Mouse (Mus musculus) left cerebral cortex, adult 2 months (tissue): ENCODE data around the gene Zfp385c. TPM values are rescaled to one million over a fixed set of nuclear protein-coding genes. Genes with fewer than 3 reads are reported as not detected.
A peak's percentile ranks its signal among the peaks of the same experiment; 100 is the strongest.
"Not testable (repeated sequence)": the region's sequence is repeated elsewhere in the genome, so short reads cannot be mapped to it uniquely, and the experiment has no call there.

ENCODE experiments used
- DNase-seq, 2 experiments: peaks; one replicate each; pipeline ENCODE4 v3.0.0; 2021 to 2022; ENCODE audit warnings: low spot score in 2 of 2, mixed read lengths in 1 of 2; ENCODE audit errors: extremely low spot score in 1 of 2
- H3K27ac ChIP-seq: fragments of 200-600 bp; 2 replicates; pipeline ENCODE4 v1.8.1; 2022
- H3K4me3 ChIP-seq: fragments of 200-600 bp; 2 replicates; pipeline ENCODE4 v1.8.1; 2022
- CTCF ChIP-seq: fragments of 200-600 bp; IDR thresholded peaks from 2 replicates; pipeline ENCODE4 v1.8.1; 2022; ENCODE audit warnings: antibody characterized with exemption, mild to moderate bottlenecking, moderate library complexity
- intact Hi-C: fragments of 180-260 bp; cut with DNase I; formaldehyde crosslinking; loops from one replicate; pipeline ENCODE4 v1.15.1; 2025
- total RNA-seq, 2 experiments: library from RNA; stranded (reverse); gene quantifications; 2 replicates each; pipeline ENCODE4 v1.2.3; 2021

Zfp385c gene
- total RNA-seq, 2 experiments from 2014 or later, result 0.16 to 0.26 TPM

- intact Hi-C loops, result no loop called here
- Histone ChIP-seq H3K4me3 (no peak overlapping the region), H3K27ac (no peak overlapping the region)
- no peak for DNase-seq
- TF ChIP-seq CTCF, result no peak
Observed at GRCm38 (mm10) chr11:100681826-100682225, 10.4 kb downstream of the Zfp385c start.

- no peak overlapping the region for H3K4me3 ChIP-seq
- no peak overlapping the region for H3K27ac ChIP-seq
- TF ChIP-seq CTCF, result no peak
- no peak for DNase-seq
- intact Hi-C loops, result no loop called here
Observed at GRCm38 (mm10) chr11:100677810-100678209, 14.4 kb downstream of the Zfp385c start.

- H3K27ac ChIP-seq, result no peak overlapping the region
- TF ChIP-seq CTCF, result no peak
- intact Hi-C loops, result no loop called here
- peak in 1 of 2 experiments; percentile 22 for DNase-seq
- no peak overlapping the region for H3K4me3 ChIP-seq
Observed at GRCm38 (mm10) chr11:100673169-100673568, 19.1 kb downstream of the Zfp385c start.

GRCm38 (mm10) chr11:100671956-100672355 lies 20.3 kb downstream of the Zfp385c start:
- DNase-seq, result no peak
- intact Hi-C loops, result no loop called here
- Histone ChIP-seq H3K27ac (no peak overlapping the region), H3K4me3 (no peak overlapping the region)
- no peak for TF ChIP-seq CTCF

GRCm38 (mm10) chr11:100671049-100671448 lies 21.2 kb downstream of the Zfp385c start:
- H3K4me3 ChIP-seq, result no peak overlapping the region
- no peak for TF ChIP-seq CTCF

GRCm38 (mm10) chr11:100659806-100660205 lies 32.4 kb downstream of the Zfp385c start:
- Histone ChIP-seq H3K4me3 (no peak overlapping the region), H3K27ac (no peak overlapping the region)
- TF ChIP-seq CTCF, result no peak
- DNase-seq, result no peak
- intact Hi-C loops, result no loop called here

More at GRCm38 (mm10) chr11:100671049-100671448, 21.2 kb downstream of the Zfp385c start:
- intact Hi-C loops, result no loop called here
- H3K27ac ChIP-seq, result no peak overlapping the region
- DNase-seq, result no peak

- Histone ChIP-seq H3K27ac (no peak overlapping the region), H3K4me3 (no peak overlapping the region)
- TF ChIP-seq CTCF, result no peak
- no peak for DNase-seq
- intact Hi-C loops, result no loop called here
Observed at GRCm38 (mm10) chr11:100656458-100656857, 35.8 kb downstream of the Zfp385c start.

GRCm38 (mm10) chr11:100655589-100655988 lies 36.7 kb downstream of the Zfp385c start:
- H3K27ac ChIP-seq, DNase-seq, H3K4me3 ChIP-seq, intact Hi-C loops: not testable (repeated sequence)
- peak; percentile 8 for TF ChIP-seq CTCF

GRCm38 (mm10) chr11:100651748-100652147 lies 40.5 kb downstream of the Zfp385c start:
- intact Hi-C loops, result no loop called here

GRCm38 (mm10) chr11:100651205-100651604 lies 41.0 kb downstream of the Zfp385c start:
- no peak for TF ChIP-seq CTCF
- Histone ChIP-seq H3K4me3 (no peak overlapping the region), H3K27ac (no peak overlapping the region)
- no peak for DNase-seq
- intact Hi-C loops, result no loop called here

More at GRCm38 (mm10) chr11:100651748-100652147, 40.5 kb downstream of the Zfp385c start:
- TF ChIP-seq CTCF, result no peak
- Histone ChIP-seq H3K27ac (no peak overlapping the region), H3K4me3 (no peak overlapping the region)
- DNase-seq, result no peak

GRCm38 (mm10) chr11:100648405-100648804 lies 43.9 kb downstream of the Zfp385c start:
- no peak for DNase-seq
- Histone ChIP-seq H3K27ac (no peak overlapping the region), H3K4me3 (no peak overlapping the region)
- intact Hi-C loops, result no loop called here
- no peak for TF ChIP-seq CTCF

- peak; percentile 44 for TF ChIP-seq CTCF
- H3K4me3 ChIP-seq, result no peak overlapping the region
- DNase-seq, result no peak
- H3K27ac ChIP-seq, result no peak overlapping the region
- intact Hi-C loops, result no loop called here
Observed at GRCm38 (mm10) chr11:100646265-100646664, 46.0 kb downstream of the Zfp385c start.

GRCm38 (mm10) chr11:100643612-100644575 lies 48.4 kb downstream of the Zfp385c start:
- intact Hi-C loops, result loop anchor here (5.0 kb wide), 1 partner anchor 48 kb away; the partner anchor contains the start of gene Zfp385c
- Histone ChIP-seq H3K27ac (no peak overlapping the region), H3K4me3 (no peak overlapping the region)
- DNase-seq, result peak; percentile 25 to 42
- TF ChIP-seq CTCF, result no peak; the same call in 1 of the 2 replicates
